Mouse (Mus musculus) kidney, adult 18-20 months (tissue): ENCODE measurements at regions not wholly inside any gene's neighbourhood (a gene's known extent, or its start where the extent isn't known, plus 50 kb on each side); places are given as distances from the start of the nearest gene placed in this dataset.

Experiments
- DNase-seq: peaks from one replicate; pipeline ENCODE4 v3.0.0; 2021

- DNase-seq, result no peak
Measured at GRCm38 (mm10) chr6:17226483-17226882, 54.5 kb upstream of the Cav2 start.
